Mouse (Mus musculus): ENCODE data around the gene Pde10a. TPM values are rescaled to one million over a fixed set of nuclear protein-coding genes. Genes with fewer than 3 reads are reported as not detected.
A peak's percentile ranks its signal among the peaks of the same experiment; 100 is the strongest.

The Pde10a gene
- total RNA-seq, 1 experiment, result 2.6 TPM

DNA sequence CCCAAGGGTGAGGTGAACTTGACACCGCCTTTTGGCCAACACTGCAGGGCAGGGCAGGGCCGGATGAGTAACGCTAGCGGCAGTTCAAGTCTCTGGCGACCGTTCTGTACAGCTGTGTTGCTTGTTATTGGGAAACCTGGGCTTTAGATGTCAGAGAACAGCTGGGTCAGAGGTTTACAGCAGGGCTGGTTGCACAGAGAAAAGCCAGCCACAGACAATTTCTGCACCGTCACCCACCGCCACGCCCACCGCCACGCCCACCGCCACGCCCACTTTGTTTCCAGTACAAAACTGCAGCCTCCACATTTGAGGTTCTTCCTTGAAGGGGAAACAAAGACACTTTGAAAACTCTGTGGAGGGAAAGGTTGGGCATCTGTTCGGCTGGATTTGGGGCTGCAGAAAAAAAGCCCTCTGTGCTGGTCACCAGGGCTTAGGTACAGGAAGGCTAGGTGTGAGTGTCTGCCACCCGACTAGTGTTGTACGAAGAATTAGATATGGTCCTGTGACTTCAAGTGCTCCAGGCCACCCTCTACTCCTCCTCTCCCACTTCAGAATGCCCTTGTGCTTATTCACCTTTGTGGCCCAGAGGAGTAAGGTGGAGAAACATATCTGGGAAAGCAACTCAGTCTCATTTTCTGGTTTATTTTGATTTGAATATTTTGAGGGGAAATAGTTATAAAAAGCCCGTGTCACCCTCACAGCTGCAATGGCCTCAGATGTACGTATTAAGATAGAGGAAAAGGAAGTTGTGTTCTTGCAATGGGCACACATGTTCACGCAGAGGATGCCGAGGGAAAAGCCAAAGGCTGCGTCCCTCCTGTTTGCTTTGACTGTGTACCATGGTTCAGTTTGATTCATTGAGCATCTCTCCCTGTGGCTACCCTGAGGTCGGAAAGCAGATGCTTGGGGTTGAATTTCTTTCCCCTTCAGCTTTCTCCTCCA lies 331.5 kb downstream of the Pde10a start:
- DNase-seq (ENCODE audit: low read depth, low spot score), result peak; percentile 28
- H3K9me3 ChIP-seq (ENCODE audit: control insufficient read depth, insufficient read depth, low read depth, low read length), result no peaks in the 10 kb centered on the region
- H3K27ac ChIP-seq (ENCODE audit: insufficient read depth, low read depth, low read length, poor library complexity, severe bottlenecking), result no peak overlapping the region
- no peak for TF ChIP-seq CHD2 (IDR thresholded peaks at IDR 0.05; ENCODE audit: low read depth, low read length)
- no peak for TF ChIP-seq MAFK (IDR thresholded peaks at IDR 0.05; ENCODE audit: insufficient read depth, low read depth, low read length)
- in situ Hi-C loops (cut with MboI; ENCODE audit: low sequenced_read_pairs in 2 of 2, unreplicated experiment in 2 of 2), result no loop called here
- peak overlapping the region in 1 of 2 experiments; percentile 42; a peak in 1 of 4 replicates for H3K4me3 ChIP-seq (ENCODE audit: insufficient read depth in 1 of 2, low read depth in 1 of 2, low read length in 2 of 2, poor library complexity in 1 of 2, severe bottlenecking in 1 of 2)
- no peaks in the 10 kb centered on the region for H3K4me1 ChIP-seq (ENCODE audit: control insufficient read depth in 2 of 2, insufficient read depth in 2 of 2, low read length in 2 of 2, poor library complexity in 1 of 2)
- no peak overlapping the region for H3K9ac ChIP-seq (ENCODE audit: insufficient read depth, low read depth, low read length, poor library complexity, severe bottlenecking)
- no peaks in the 10 kb centered on the region for H3K36me3 ChIP-seq (ENCODE audit: control insufficient read depth, insufficient read depth, low read length, poor library complexity, severe bottlenecking)

GRCm38 (mm10) chr17:8858636-8859421 lies 333.7 kb downstream of the Pde10a start:
- TF ChIP-seq ZC3H11A (IDR thresholded peaks at IDR 0.05; ENCODE audit: borderline replicate concordance, low read depth, low read length) (no peak), CHD2 (IDR thresholded peaks at IDR 0.05; ENCODE audit: low read depth, low read length) (no peak), ZNF384 (IDR thresholded peaks at IDR 0.05; ENCODE audit: low read depth, low read length) (no peak), HCFC1 (IDR thresholded peaks at IDR 0.05; ENCODE audit: borderline replicate concordance, insufficient read depth, low read length) (no peak), MAFK (IDR thresholded peaks at IDR 0.05; ENCODE audit: insufficient read depth, low read depth, low read length) (no peak)
- in situ Hi-C loops (cut with MboI; ENCODE audit: low sequenced_read_pairs in 2 of 2, unreplicated experiment in 2 of 2), result no loop called here

DNA sequence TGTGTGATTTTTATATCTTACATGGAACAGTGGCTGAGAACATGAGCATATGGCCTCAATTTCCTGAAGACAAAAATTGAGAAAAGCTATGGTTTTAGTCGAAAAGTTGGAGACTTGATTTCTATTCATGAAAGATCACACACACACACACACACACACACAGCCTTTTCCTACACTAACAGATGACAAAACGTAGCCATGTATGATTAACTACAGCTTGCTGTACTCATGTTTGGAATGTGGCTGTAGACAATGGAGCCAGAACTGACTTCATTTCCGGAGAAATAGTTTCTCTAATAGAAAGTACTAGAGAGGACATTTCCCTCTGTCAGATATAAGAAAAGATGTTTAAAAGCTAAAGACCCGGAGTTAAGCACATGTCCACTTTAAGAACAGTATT lies 334.3 kb downstream of the Pde10a start:
- no peaks in the 10 kb centered on the region for H3K36me3 ChIP-seq (ENCODE audit: control insufficient read depth, insufficient read depth, low read length, poor library complexity, severe bottlenecking)
- in situ Hi-C loops (cut with MboI; ENCODE audit: low sequenced_read_pairs in 2 of 2, unreplicated experiment in 2 of 2), result no loop called here

More at GRCm38 (mm10) chr17:8858636-8859421, 333.7 kb downstream of the Pde10a start:
- no peak for DNase-seq (ENCODE audit: low read depth, low spot score)
- H3K9me3 ChIP-seq (ENCODE audit: control insufficient read depth, insufficient read depth, low read depth, low read length), result no peaks in the 10 kb centered on the region
- H3K4me1 ChIP-seq (ENCODE audit: control insufficient read depth in 2 of 2, insufficient read depth in 2 of 2, low read length in 2 of 2, poor library complexity in 1 of 2), result no peaks in the 10 kb centered on the region
- H3K4me3 ChIP-seq (ENCODE audit: insufficient read depth in 1 of 2, low read depth in 1 of 2, low read length in 2 of 2, poor library complexity in 1 of 2, severe bottlenecking in 1 of 2), result no peak overlapping the region
- H3K27ac ChIP-seq (ENCODE audit: insufficient read depth, low read depth, low read length, poor library complexity, severe bottlenecking), result no peak overlapping the region
- no peak overlapping the region for H3K9ac ChIP-seq (ENCODE audit: insufficient read depth, low read depth, low read length, poor library complexity, severe bottlenecking)
- no peaks in the 10 kb centered on the region for H3K36me3 ChIP-seq (ENCODE audit: control insufficient read depth, insufficient read depth, low read length, poor library complexity, severe bottlenecking)

GRCm38 (mm10) chr17:8864638-8865497 lies 339.7 kb downstream of the Pde10a start:
- H3K36me3 ChIP-seq (ENCODE audit: control insufficient read depth, insufficient read depth, low read length, poor library complexity, severe bottlenecking), result no peaks in the 10 kb centered on the region
- H3K4me1 ChIP-seq (ENCODE audit: control insufficient read depth in 2 of 2, insufficient read depth in 2 of 2, low read length in 2 of 2, poor library complexity in 1 of 2), result peaks cover 0 to 2% of the 10 kb centered on the region in 2 experiments; a peak in 1 of 4 replicates
- no peak for DNase-seq (ENCODE audit: low read depth, low spot score)
- in situ Hi-C loops (cut with MboI; ENCODE audit: low sequenced_read_pairs in 2 of 2, unreplicated experiment in 2 of 2), result no loop called here
- no peak overlapping the region for H3K4me3 ChIP-seq (ENCODE audit: insufficient read depth in 1 of 2, low read depth in 1 of 2, low read length in 2 of 2, poor library complexity in 1 of 2, severe bottlenecking in 1 of 2)
- no peaks in the 10 kb centered on the region for H3K9me3 ChIP-seq (ENCODE audit: control insufficient read depth, insufficient read depth, low read depth, low read length)
- no peak overlapping the region for H3K27ac ChIP-seq (ENCODE audit: insufficient read depth, low read depth, low read length, poor library complexity, severe bottlenecking)
- H3K9ac ChIP-seq (ENCODE audit: insufficient read depth, low read depth, low read length, poor library complexity, severe bottlenecking), result no peak overlapping the region
- TF ChIP-seq MAFK (IDR thresholded peaks at IDR 0.05; ENCODE audit: insufficient read depth, low read depth, low read length), result no peak
- no peak for TF ChIP-seq CHD2 (IDR thresholded peaks at IDR 0.05; ENCODE audit: low read depth, low read length)
- TF ChIP-seq HCFC1 (IDR thresholded peaks at IDR 0.05; ENCODE audit: borderline replicate concordance, insufficient read depth, low read length), result no peak
- TF ChIP-seq ZC3H11A (IDR thresholded peaks at IDR 0.05; ENCODE audit: borderline replicate concordance, low read depth, low read length), result no peak
- no peak for TF ChIP-seq ZNF384 (IDR thresholded peaks at IDR 0.05; ENCODE audit: low read depth, low read length)

More for the DNA sequence above, 334.3 kb downstream of the Pde10a start:
- H3K4me3 ChIP-seq (ENCODE audit: insufficient read depth in 1 of 2, low read depth in 1 of 2, low read length in 2 of 2, poor library complexity in 1 of 2, severe bottlenecking in 1 of 2), result no peak overlapping the region
- no peak overlapping the region for H3K27ac ChIP-seq (ENCODE audit: insufficient read depth, low read depth, low read length, poor library complexity, severe bottlenecking)
- no peaks in the 10 kb centered on the region for H3K9me3 ChIP-seq (ENCODE audit: control insufficient read depth, insufficient read depth, low read depth, low read length)
- TF ChIP-seq HCFC1 (IDR thresholded peaks at IDR 0.05; ENCODE audit: borderline replicate concordance, insufficient read depth, low read length), result no peak
- TF ChIP-seq ZNF384 (IDR thresholded peaks at IDR 0.05; ENCODE audit: low read depth, low read length), result no peak
- TF ChIP-seq CHD2 (IDR thresholded peaks at IDR 0.05; ENCODE audit: low read depth, low read length), result no peak
- no peak for TF ChIP-seq MAFK (IDR thresholded peaks at IDR 0.05; ENCODE audit: insufficient read depth, low read depth, low read length)
- no peak for TF ChIP-seq ZC3H11A (IDR thresholded peaks at IDR 0.05; ENCODE audit: borderline replicate concordance, low read depth, low read length)
- no peaks in the 10 kb centered on the region for H3K4me1 ChIP-seq (ENCODE audit: control insufficient read depth in 2 of 2, insufficient read depth in 2 of 2, low read length in 2 of 2, poor library complexity in 1 of 2)
- no peak for DNase-seq (ENCODE audit: low read depth, low spot score)
- no peak overlapping the region for H3K9ac ChIP-seq (ENCODE audit: insufficient read depth, low read depth, low read length, poor library complexity, severe bottlenecking)

Data from ES-E14 (cell line).